Mouse (Mus musculus) monocyte, adult 5-6 weeks (primary cell): Measurements from ENCODE around the gene Pfdn4. TPM values are rescaled to one million over a fixed set of nuclear protein-coding genes. Genes with fewer than 3 reads are reported as not detected.
"Not testable (repeated sequence)": the region's sequence is repeated elsewhere in the genome, so short reads cannot be mapped to it uniquely, and the experiment has no call there.

Source experiments
- ATAC-seq: fragments of 153-309, 156-312 bp; replicated peaks from 2 replicates; pipeline ENCODE4 v1.8.0; 2017; ENCODE audit warnings: mild to moderate bottlenecking; ENCODE audit not compliant: low TSS enrichment, insufficient number of reproducible peaks, severe bottlenecking, poor library complexity, low FRiP score
- total RNA-seq: library from RNA; stranded (forward); fragments of 200-1000, 200-491, 200-594 nt; gene quantifications from 3 replicates; pipeline ENCODE4 v1.2.3, GENCODE M21; 2017

The Pfdn4 gene
- 31.7 to 52.4 TPM (median 43.6 TPM) in 3 replicates for total RNA-seq

GRCm38 (mm10) chr2:170496154-170496930 is at the start of gene Pfdn4:
Gene Pfdn4, plus strand, starts transcription at chr2:170496428.
- no peak for ATAC-seq

GRCm38 (mm10) chr2:170446843-170447383 is 49.3 kb upstream of the Pfdn4 start:
- no peak for ATAC-seq

- no peak for ATAC-seq
Measured at GRCm38 (mm10) chr2:170447651-170448050, 48.6 kb upstream of the Pfdn4 start.

GRCm38 (mm10) chr2:170450933-170451332 is 45.3 kb upstream of the Pfdn4 start:
- ATAC-seq: 0 out of 2 replicates have a peak, but pooled peaks have one; percentile 42

GRCm38 (mm10) chr2:170453809-170454208 is 42.4 kb upstream of the Pfdn4 start:
- not testable (repeated sequence) for ATAC-seq

GRCm38 (mm10) chr2:170459183-170459582 is 37.0 kb upstream of the Pfdn4 start:
- no peak for ATAC-seq

- ATAC-seq: no peak
Measured at GRCm38 (mm10) chr2:170459805-170460204, 36.4 kb upstream of the Pfdn4 start.

GRCm38 (mm10) chr2:170461652-170462051 is 34.6 kb upstream of the Pfdn4 start:
- no peak for ATAC-seq

- no peak for ATAC-seq
Measured at GRCm38 (mm10) chr2:170464817-170465216, 31.4 kb upstream of the Pfdn4 start.

- ATAC-seq: no peak
Measured at GRCm38 (mm10) chr2:170468009-170468408, 28.2 kb upstream of the Pfdn4 start.

- ATAC-seq: no peak
Measured at GRCm38 (mm10) chr2:170469616-170470308, 26.5 kb upstream of the Pfdn4 start.

GRCm38 (mm10) chr2:170470591-170470990 is 25.6 kb upstream of the Pfdn4 start:
- no peak for ATAC-seq

- ATAC-seq: no peak
Measured at GRCm38 (mm10) chr2:170474125-170474524, 22.1 kb upstream of the Pfdn4 start.

GRCm38 (mm10) chr2:170475164-170475563 is 21.1 kb upstream of the Pfdn4 start:
- no peak for ATAC-seq

GRCm38 (mm10) chr2:170476215-170476614 is 20.0 kb upstream of the Pfdn4 start:
- ATAC-seq: no peak

GRCm38 (mm10) chr2:170476643-170477042 is 19.6 kb upstream of the Pfdn4 start:
- no peak for ATAC-seq

- no peak for ATAC-seq
Measured at GRCm38 (mm10) chr2:170482019-170482540, 14.1 kb upstream of the Pfdn4 start.

GRCm38 (mm10) chr2:170483914-170484313 is 12.3 kb upstream of the Pfdn4 start:
- no peak for ATAC-seq

GRCm38 (mm10) chr2:170487202-170487601 is 9.0 kb upstream of the Pfdn4 start:
- no peak for ATAC-seq
